Mouse (Mus musculus): Measurements from ENCODE around the gene Mast4. TPM values are rescaled to one million over a fixed set of nuclear protein-coding genes. Genes with fewer than 3 reads are reported as not detected.

Mast4 gene
- total RNA-seq, 1 experiment from 2014 or later, result 4.1 TPM

DNA sequence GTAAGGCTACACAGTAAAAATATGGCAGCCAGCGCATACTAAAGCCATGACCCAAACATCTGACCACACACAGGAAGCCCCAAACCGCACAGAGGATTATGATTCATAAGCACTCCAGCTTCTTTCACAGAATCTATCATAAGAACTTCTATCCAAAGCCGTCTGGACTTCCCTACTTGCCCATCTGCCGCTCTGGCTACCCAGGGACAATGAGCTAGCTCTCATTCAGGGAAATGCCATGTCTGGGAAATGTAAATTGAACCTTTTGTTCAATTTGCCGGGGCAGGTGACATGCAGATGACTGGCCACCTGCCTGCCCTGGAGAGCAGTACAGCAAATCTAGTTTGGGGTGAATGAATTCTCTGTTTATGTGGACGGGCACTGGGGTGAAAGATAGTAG is 438.4 kb downstream of the Mast4 start:
- ATAC-seq (replicated peaks; ENCODE audit: insufficient number of reproducible peaks, low FRiP score, low TSS enrichment, poor library complexity, severe bottlenecking), result no peak

DNA sequence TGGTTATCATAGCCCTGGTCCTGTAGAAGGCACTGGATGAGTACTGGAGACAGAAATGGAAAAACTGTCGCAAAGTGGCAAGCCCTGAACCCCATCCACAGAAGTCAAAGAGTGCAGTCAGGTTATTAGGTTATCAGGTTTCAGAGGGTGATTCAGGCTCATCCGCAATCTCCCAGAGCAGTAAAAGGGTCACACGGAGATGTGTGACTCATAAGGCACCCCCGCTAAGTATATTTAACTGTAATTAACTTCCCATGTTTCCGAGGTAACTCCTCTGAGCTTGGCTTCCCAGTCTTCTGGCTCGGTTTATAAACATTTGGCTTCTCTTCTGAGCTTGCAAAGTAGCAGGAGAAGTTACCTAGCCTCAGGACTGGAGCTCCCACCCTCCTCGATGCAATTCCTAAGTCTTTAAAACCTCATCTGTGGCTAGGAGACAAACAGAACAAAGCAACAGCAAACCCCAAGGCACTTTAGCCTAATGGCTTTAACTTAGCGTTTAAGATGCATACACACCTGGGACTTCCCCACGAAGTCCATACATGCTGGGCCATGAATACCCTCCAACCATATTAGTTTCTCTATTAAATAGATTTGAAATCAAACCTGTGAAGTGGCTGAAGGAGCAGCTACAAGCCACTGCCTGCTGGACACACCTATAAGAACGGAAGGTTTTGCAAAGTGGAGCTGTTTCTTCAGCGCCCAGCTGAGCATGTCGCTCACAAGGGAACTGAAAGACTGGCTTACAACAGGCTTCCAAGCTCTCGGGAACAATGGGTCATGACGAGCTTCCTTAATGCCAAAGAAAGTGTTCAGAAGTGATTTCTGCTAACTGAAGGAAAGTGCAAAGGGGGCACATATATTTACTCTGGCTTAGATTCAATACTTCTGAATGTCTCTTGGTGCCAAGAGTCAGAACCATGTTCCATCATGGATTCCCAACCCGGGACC is 439.7 kb downstream of the Mast4 start:
- no peak for ATAC-seq (replicated peaks; ENCODE audit: insufficient number of reproducible peaks, low FRiP score, low TSS enrichment, poor library complexity, severe bottlenecking)

DNA sequence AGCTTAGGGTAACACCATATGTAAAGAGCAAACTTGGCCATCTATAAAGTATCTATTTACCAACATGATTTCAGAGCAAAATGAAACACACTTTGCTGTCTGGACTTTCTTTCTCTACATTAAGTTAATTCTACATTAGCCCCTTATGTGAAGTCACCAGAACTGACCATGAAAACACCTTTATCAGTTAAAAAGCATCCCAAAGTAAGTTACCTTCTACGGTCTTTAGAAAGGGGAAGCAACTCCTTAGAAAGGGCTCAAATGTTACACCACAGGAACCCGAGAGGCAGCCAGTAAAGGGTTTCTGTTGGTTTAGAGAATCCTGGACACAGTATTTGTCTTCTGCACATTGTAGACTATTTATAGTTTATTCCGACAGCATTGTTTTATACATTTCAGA is 441.5 kb downstream of the Mast4 start:
- ATAC-seq (replicated peaks; ENCODE audit: insufficient number of reproducible peaks, low FRiP score, low TSS enrichment, poor library complexity, severe bottlenecking), result no peak

DNA sequence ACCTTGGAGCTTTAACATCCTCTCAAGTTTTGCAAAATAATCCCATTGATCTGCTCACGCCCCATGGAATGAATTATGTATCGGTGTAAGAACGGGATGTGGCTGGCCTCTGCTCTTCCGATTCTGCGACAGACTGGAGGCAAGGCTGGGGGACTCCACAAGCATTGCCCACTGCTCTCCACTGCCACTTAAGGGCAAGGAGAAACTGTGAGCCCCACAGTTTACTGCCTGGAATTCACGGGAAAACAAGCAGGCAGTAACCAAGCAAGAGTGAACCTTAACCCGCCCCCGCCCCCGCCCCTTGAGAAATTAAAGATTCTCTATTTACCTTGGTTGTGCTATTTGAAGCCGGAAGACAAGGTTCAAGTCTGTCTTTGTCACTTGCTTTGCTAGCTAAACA is 444.3 kb downstream of the Mast4 start:
- ATAC-seq (replicated peaks; ENCODE audit: insufficient number of reproducible peaks, low FRiP score, low TSS enrichment, poor library complexity, severe bottlenecking), result no peak

DNA sequence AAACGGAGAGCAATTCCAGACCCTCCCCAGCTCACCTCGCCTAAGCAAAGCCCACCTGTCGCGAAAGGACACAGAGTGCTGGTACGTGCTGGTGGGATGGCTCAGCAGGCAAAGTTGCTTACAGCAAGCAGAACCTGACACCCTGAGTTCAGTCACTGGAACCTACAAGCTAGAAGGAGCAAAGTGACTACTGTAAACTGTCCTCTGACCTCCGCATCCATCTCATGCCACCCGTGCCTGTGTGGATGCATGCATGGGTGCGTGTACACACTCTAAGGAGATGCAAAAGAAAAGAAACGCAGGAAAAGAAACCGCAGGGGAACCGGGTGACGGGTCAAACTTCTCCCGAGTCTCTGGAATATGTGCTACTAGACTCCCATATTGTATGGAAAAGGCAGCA is 444.8 kb downstream of the Mast4 start:
- ATAC-seq (replicated peaks; ENCODE audit: insufficient number of reproducible peaks, low FRiP score, low TSS enrichment, poor library complexity, severe bottlenecking), result no peak

DNA sequence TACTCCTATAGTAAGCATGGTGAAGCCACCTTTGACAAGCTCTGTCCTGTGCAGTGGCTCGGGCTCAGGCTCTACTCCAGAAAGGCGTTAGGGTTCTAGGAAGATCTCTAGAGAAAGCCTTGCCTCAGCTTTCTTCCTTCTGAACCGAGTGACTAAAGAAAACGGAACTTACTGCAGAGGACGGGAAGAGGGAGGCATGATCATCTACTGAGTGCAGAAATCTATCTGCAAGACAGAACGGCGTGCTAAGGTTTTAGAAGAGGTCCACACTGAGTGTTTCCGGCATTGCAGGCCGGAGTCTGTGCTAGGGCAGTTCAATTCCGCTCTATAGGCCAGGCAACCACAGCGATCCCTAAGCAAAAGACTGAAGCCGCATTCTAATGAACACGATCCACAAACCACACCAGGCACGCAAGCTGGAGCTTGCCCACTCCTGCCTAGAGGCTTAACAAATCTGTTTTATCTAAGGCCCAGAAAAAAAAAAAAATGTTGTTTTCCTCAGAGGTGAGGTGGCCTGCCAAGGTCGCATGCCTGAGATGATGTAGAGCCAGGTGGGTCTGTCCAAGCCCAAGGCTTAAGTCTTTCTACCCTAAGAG is 445.3 kb downstream of the Mast4 start:
- ATAC-seq (replicated peaks; ENCODE audit: insufficient number of reproducible peaks, low FRiP score, low TSS enrichment, poor library complexity, severe bottlenecking), result no peak

DNA sequence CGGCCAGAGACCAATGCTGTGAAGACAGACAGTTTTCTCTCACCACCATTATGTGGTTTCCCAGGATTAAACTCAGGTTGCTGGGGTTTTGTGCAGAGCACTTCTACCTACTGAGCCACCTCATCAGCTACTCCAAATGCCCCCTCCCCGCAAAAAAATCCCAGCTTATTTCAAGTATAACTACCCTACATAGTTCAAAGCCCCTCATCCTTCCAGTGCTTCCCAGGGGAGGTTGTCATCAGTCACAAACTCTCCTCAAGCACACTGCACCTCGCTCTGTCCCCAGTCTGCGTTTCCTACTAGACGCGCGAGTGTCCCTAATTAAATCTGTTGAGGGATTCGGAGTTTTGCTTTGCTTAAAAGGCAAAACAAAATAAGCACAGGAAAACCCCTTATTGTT is 446.1 kb downstream of the Mast4 start:
- no peak for ATAC-seq (replicated peaks; ENCODE audit: insufficient number of reproducible peaks, low FRiP score, low TSS enrichment, poor library complexity, severe bottlenecking)

DNA sequence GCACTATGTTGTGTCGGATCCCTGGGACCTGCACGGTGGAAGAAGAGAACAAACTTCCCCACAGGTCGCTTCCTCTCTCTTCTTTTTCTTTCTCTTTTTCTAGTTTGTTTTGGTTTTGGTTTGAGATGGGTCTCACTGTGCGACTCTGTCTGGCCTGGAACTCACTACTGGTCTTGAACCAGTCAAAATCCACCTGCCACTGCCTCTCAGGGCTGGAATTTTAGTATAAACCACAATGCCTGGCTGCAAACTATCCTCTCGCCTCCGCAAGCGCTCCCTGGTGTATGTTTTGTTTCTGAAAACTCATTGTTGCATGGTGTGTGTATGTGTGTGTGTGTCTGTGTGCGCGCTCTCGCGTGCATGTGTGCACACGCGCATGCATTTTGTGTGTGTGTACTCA is 446.8 kb downstream of the Mast4 start:
- no peak for ATAC-seq (replicated peaks; ENCODE audit: insufficient number of reproducible peaks, low FRiP score, low TSS enrichment, poor library complexity, severe bottlenecking)

DNA sequence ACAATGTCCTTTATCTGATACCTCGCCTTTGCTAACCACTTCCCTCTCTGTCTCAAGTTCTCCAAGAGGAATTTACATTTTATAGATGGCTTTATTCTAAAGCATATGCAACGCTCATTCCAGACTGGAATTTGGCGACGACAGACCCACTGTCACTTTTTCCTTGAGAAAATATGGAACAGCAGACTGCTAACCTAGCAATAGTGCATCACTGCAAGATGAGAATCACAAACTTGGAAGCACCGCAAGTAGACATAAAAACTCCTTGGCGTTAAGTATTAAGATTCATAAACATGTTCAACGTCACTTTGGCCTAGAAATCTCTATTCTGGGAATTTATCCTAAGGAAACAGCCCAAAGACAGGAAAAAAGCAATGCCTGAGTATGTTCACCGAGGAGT is 447.5 kb downstream of the Mast4 start:
- no peak for ATAC-seq (replicated peaks; ENCODE audit: insufficient number of reproducible peaks, low FRiP score, low TSS enrichment, poor library complexity, severe bottlenecking)

DNA sequence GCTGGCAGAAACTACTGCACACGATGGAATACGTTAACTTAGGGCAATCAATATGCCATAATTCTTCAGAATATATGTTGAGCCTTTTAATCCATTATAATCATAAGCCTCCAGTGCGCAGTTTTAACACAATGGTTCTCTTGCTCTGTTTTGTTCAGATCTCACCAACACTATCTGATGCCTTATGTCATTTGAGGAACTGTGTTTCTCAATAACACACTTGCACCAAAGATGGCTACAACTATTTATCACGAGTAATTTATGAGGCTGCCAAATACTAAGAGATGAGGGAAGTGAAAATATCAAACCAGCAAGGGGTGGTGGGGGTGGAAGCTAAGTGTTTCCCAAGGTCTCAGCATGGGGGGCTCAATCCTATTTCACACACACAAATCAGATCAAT is 448.1 kb downstream of the Mast4 start:
- no peak for ATAC-seq (replicated peaks; ENCODE audit: insufficient number of reproducible peaks, low FRiP score, low TSS enrichment, poor library complexity, severe bottlenecking)

DNA sequence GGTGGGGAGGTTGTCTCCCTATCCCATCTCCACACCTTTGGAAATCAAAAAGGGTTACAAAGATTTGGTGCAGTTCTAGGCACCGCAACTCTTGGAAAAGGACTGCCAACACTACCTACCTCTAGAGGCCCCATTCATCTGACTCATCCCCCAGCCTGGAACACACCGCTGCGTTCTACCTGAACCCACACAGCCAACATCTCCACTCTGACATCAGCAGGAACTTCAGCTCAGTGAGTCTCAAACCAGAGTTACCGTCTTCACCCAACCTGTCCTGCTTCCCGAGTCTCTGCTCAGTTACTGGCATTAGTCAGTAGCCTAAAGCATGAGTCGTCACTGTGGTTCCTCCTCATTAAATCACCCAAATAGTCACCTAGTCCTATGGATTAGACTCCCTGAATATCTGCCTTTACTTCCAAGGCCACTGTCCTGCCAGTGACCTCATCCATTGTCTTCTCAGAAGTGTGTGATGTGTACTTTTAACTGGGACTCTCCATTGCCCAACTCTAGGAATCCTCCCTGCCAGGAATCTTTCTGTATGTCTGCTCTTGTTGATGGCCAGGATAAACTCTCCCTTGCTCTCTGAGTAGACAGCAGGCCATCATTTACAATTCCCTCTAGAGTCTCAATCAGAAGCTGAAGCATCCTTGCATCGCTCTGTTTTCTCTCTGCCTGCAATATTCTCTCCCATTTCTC is 453.8 kb downstream of the Mast4 start:
- no peak for ATAC-seq (replicated peaks; ENCODE audit: insufficient number of reproducible peaks, low FRiP score, low TSS enrichment, poor library complexity, severe bottlenecking)

DNA sequence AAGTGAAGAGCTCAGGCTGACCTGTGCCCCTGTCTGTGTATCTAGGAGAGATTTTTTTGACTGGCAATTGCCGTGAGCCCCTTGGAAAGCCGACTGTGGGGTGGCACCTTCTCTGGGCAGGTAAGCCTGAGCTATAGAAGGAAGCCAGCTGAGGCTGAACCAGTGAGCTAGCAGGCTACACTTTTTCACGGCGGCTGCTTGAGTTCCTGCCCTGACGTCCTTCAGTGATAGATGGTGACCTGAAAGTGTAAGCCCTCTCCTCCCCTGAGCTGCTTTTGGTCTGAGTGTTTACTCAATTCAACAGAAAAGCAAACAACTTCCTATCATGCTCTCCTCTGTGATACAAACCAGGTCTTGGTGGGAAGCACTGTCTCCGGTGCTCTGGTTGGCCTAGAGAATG is 455.7 kb downstream of the Mast4 start:
- ATAC-seq (replicated peaks; ENCODE audit: insufficient number of reproducible peaks, low FRiP score, low TSS enrichment, poor library complexity, severe bottlenecking), result no peak

DNA sequence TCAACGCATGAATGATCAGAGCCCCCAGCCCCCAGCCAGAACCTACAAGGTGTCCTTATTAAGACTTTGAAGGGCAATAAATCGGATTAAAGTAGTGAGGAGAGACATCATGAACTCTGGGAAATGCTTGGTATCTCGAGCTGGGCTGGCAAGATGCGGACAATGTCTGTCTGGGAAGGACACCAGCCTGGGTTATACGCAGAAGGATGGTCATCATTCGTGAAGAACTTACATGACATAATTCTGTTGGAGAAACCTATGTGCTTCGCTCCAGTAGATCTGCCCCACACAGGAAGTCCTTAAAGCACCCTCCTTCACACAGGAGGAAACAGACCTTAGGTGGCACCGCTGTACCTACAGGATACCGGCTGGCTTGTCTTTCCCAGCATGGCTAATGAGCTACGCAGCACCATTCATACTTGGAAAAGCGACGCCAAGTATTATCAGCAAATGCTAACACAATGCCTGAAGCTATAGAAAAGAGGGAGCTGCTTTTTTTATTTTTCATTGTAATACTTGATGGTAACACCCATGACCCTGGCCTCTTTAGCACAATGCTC is 456.5 kb downstream of the Mast4 start:
- ATAC-seq (replicated peaks; ENCODE audit: insufficient number of reproducible peaks, low FRiP score, low TSS enrichment, poor library complexity, severe bottlenecking), result no peak

DNA sequence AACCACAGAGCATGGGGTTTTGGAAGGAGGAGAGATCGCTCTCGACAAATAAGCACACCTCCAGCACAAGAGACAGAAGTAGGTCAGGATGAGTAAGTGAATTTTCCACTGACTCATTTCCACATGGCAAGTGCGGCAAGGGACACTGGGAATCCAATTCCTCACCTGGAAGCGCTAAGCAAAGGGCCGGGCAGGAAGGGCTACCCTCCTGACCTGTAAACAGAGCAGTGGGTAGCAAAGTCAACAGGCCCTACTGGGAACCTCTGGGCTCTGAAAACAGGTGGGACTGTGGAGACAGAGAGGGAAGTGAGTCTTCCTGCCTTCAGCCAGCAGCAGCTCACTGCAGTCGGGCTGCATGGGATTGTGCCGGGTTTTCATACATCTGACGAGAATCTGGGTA is 457.1 kb downstream of the Mast4 start:
- ATAC-seq (replicated peaks; ENCODE audit: insufficient number of reproducible peaks, low FRiP score, low TSS enrichment, poor library complexity, severe bottlenecking), result no peak

DNA sequence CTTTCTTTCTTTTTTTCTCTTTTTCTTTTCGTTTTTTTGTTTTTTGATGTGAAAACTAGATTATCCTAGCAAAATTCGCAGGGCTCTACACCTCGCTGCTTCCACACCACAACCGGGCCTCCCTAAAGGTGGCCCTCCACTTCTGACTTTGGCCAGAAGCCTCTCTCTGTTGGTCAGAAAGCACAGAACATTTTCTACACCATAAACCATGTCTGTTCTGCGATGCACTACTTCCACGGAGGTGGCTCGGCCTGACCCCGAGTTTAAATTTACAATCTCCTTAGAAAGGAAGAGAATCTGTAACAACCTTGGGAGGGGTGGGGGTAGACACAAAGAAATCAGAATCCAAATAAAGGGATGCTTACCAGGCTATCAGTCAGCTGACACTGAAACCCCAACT is 458.8 kb downstream of the Mast4 start:
- no peak for ATAC-seq (replicated peaks; ENCODE audit: insufficient number of reproducible peaks, low FRiP score, low TSS enrichment, poor library complexity, severe bottlenecking)

DNA sequence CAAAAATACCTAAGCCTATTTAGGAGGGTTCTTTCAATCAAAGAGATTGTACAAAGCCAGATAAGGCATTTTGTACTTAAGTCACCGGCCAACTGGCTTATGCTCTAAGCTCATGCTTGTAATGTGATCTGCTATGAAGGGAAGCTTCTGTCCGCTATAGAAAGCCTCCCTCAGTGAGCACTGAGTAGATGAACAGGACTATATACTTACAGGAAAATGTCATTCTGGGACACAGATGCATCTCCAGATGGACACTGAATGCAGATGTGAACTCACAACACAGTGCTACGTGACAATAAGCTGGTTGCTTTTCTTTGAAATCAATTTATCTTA is 459.2 kb downstream of the Mast4 start:
- no peak for ATAC-seq (replicated peaks; ENCODE audit: insufficient number of reproducible peaks, low FRiP score, low TSS enrichment, poor library complexity, severe bottlenecking)

DNA sequence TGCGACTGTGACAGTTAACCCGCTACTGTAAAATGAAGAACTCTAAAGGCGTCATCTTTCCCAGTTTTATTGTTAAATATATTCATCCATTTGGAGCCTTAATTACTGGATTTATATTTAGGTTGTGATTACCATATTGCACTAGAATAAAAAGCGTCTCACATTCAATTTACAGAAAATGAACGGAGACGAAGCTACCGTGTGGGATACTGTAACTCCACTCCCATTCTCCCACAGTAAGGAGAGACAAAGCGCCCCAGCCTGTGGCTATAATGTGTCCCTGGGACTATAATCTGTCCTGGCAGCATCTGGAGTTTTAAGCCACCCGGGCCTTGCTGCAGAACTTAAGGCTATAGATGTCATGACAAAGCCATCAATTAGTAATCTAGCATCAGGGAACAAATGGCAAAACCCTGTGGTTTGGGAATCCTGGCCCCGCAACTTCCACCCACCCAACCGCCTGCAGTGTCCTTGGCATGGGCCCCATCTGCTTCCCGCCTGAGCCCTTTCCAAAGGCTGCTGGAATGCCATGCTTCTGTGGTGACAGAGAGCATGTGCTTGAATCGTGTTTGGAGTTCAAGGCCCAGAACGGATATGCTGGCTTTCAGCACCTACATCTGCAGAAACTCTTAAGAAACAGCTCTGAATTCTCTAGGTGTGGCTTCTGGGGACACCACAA is 459.7 kb downstream of the Mast4 start:
- ATAC-seq (replicated peaks; ENCODE audit: insufficient number of reproducible peaks, low FRiP score, low TSS enrichment, poor library complexity, severe bottlenecking), result no peak

DNA sequence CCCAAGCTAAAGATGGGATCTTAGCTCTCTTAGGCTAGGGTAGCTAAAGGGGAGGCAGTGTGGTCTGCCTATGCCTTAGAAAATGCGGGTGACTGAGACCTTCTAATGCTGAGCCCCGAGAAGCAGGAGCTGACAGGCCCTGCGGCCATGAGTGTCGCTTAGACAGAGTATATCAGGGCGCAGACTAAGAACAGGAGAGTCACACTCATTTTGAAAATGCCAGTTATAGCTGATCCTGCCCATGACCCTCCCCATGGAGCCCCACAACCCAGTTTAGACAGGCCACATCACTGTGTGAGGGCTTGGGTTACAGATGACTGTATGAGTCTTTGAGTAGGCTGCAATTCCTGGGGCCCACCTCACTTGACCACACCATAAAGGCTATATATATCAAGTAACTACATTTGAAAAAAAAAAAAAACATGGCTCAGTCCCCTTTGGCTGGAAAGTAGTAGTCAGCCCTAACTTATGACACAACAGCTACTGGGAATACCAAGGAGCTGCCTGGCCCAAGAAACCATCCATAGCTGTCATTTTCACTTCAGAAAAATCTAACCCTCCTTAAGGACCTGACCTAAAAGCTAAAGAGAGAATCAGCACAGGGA is 460.8 kb downstream of the Mast4 start:
- ATAC-seq (replicated peaks; ENCODE audit: insufficient number of reproducible peaks, low FRiP score, low TSS enrichment, poor library complexity, severe bottlenecking), result no peak

Data from monocyte, adult 5-6 weeks (primary cell).